Mouse (Mus musculus): ENCODE results near the gene Smim24.

Gene Smim24

DNA sequence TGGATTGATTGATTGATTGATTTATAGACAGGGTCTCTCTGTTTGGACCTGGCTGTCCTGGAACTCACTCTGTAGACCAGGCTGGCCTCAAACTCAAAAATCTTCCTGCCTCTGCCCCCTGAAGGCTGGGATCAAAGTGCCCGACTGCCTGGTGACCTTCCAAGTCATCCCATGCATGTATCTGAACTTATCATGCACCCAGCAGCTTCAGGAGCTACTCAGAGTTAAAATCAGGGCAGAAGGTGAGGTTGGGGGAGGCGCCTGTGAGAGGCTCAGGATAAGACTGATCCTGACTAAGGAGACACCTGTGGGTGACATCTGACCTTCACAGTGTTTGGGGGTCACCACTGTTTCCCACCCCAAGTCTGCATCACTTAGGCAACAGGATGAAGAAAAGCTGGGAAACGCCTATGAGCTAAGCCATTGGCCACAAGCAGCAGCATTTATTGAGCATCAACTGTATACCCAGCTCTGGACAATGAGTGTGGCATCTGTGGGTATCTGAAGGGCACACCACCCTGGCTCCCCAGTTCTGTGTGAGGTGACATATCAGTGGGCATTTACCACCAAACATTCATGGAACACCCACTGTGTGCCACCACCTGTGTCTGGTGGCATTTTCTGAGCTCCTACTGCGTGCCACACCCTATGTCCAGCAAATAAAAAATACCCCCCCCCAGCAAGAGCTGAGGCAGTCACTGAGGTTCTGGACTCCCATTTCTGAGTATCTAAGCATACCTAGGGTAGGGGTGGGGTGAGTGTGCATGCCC, 30.8 kb downstream of the Smim24 start:
- DNase-seq, result peak in 1 of 2 experiments; percentile 1

DNA sequence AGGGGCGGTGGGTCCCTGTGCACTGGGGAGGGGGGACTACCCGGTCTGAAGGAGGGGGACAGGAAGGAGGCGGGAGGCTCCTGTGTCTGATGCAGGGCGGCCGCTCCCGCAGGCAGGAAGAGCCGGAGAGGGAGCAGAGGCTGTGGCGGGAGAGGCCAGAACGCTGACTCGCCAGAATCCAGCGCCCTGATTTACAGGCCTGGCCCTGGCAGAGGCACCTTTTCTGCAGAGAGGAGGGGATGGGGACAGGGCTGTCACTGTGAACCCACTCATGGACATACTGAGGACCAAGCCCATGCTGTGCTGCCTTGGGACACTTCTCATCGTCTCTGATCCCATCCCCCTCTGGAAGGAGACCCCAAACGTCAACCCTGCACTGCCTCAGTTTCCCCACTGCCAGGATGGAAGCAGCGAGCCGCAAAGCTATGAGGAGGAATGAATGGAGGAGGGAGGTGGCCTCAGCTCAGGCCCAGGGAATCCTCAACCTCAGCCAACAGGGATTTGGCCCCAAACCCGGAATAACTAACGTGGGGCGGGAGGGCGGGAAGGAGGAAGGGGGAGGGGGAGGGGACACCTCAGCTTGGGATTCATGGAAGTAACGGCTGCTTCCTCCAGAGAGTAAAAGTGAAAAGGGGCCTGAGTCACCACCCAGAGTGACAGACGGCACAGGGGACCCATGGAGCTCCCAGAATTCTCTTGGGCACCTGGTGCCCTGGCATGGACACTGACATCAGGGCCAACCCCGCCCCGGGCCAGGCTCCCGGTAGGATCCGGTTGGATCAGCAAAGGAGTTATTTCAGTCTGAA, 31.6 kb downstream of the Smim24 start:
- DNase-seq, result peak in 1 of 2 experiments; percentile 26

- peak in 1 of 2 experiments; percentile 9 for DNase-seq
Observed at GRCm38 (mm10) chr10:81425236-81425850, 32.5 kb downstream of the Smim24 start.

DNA sequence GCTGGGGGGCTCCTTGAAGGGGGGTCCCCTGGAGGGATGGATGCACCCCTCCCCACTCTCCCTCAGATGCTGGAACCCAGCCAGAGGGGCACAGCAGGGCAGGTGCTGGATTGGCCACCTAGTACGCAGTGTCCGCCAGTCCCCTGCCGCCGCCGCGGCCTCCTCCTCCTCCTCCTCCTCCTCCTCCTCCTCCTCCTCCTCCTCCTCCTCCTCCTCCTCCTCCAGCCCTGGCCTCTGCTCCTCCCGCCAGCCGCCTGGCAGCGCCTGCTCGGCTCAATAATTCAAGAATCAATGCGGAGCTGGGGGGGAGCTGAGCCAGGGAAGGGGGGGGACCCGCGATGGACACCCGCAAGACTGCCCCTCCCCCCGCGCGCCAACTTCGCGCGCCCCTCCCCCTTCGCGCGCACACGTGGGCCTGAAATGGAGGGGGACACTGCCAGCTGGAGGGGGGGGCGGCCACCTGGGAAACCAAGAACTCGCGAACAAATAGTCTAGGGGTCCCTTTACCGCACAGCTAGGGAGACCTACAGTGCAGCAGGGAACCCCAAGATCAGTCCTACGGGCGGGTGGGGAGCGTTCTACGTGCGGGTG, 33.3 kb downstream of the Smim24 start:
- peak in 1 of 2 experiments; percentile 28 for DNase-seq

DNA sequence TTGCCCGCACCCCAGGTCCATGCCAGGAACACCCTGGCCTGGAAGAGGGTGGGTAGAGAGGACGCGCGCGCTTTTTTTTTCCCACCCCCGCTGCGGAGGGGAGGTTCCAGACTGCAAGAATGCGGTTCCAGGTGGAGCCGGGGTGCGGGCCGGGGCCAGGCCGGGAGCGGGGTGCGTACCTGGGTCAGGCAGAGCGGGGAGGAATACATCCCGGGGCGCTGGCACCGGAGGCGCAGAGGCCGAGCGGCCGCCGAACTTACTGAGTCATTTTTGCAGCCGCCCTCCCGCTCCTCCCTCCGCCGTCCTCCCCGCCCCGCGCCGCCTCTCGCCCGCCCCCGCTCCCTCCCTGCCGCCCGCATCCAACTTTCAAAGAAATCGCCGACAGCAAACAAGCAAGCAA, 34.0 kb downstream of the Smim24 start:
- peak in 1 of 2 experiments; percentile 40 for DNase-seq

DNA sequence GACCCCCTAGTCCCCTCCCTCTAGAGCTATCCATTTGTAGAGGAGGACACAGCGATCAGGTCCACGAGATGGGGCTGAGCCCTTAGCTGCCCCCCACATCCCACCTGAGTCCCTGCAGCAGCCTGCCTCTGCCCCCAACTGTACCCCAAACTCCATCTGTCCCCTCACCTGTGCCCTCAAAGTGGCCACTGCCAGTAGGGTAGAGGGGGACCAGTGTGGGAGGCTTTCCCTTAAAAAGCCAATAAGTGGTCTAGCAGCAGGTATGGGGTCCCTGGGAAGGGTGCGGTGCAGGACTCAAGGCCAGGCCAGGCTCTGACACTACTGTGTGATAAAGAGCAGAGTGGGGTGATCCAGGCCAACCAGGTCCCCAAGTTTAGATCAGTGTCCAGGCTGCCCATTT, 34.5 kb downstream of the Smim24 start:
- peak in 1 of 2 experiments; percentile 7 for DNase-seq

- DNase-seq, result peak in 1 of 2 experiments; percentile 7
Observed at GRCm38 (mm10) chr10:81427804-81428506, 35.1 kb downstream of the Smim24 start.

GRCm38 (mm10) chr10:81428507-81428870, 35.6 kb downstream of the Smim24 start:
- DNase-seq, result peak in 1 of 2 experiments; percentile 5

GRCm38 (mm10) chr10:81429092-81429491, 36.2 kb downstream of the Smim24 start:
- peak in 1 of 2 experiments; percentile 7 for DNase-seq

- peak; percentile 78 to 83 for DNase-seq
Observed at GRCm38 (mm10) chr10:81429605-81430061, 36.8 kb downstream of the Smim24 start.

DNA sequence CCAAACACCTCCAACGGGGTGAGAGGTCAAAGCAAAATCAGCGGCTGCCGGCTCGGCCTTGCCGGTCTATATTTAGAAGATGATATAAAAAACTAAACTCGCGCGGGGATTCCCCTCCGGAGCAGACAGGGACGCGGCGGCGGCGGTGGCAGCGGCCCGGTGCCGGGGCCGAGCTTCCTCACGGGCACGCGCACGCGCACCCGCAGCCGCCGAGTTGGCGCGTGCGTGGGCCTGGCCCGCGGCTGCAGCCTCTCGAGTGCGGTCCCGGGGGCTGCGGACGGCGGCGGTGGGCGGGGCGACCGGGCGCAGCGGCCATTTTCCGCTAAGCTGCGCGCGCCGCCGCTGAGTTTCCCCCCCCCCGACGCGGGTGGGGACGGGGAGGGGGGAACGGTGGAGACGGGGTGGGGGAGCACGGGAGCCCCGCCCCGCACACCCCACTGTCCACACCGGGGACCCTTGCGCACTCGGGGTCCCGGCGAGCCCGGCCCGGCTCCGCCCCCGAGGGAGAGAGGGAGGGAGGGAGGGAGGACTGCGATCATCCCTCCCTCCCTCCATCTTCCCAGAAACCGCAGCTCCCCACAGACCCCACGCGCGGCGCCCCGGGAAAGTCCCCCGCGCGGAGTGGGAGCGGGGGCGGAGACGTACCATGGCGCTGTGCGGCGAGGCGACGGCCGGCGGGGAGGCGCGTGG, 37.4 kb downstream of the Smim24 start:
- peak; percentile 73 to 79 for DNase-seq

DNA sequence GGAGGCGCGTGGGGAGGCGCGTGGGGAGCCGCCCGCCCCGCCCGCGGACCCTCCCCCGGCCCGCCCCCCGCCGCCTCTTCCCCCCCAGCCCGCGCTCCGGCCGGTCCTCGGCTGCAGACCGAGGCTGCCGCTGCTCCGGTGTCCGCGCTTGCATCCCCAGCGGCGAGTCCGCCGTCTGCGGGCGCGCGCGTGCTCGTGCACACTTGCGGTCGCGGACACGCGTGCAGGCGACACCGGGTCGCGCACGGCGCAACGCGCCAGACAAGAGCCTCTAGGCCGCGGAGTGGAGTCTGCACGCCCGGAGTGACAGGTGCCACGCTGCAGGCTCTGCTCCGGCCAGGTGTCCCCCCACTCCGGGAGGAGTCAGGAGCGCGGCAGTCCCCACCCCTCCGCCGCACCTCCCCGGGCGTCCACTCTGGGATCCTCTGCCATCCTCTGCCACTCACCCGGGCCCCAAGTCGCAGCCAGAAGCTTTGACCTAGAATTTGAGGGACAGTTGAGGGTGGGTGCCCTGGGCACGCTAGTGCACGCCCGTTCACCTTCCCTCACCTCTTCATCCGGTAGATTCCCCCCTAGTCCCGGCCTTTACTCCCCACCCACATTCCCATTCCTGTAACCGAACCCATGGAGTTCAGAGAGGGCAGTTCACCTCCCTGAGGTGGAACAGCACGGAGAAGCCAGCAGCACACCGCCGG, 38.1 kb downstream of the Smim24 start:
- peak; percentile 47 to 67 for DNase-seq

DNA sequence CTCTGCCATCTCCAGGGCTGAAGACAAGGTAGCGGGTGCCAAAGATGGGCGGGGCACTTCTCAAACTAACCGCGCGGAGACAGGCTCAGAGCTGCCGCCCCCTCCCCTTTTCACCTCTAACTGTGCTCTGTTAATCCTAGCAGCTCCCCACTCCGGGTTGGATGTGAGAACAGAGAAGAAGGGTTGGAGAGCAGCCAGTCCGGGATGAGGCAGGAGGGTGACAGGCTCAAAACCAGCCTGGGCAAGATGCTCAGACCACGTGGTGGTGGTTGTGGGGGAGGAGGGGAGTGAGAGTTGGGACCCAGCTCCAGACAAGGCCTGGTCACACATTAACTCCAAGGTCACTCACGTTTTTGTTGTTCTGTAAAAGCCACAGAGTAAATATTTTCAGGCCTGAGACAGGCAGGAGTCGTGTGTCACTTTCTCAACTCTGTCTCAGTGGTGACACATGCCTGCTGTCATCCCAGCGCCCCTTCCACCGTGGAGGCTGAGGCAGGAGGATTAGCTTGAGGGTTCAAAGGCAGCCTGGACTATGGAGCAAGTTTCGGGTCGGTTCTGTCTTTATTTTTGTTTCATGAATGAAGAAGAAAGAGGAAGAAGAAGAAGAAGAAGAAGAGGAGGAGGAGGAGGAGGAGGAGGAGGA, 38.8 kb downstream of the Smim24 start:
- peak in 1 of 2 experiments; percentile 45 for DNase-seq

DNA sequence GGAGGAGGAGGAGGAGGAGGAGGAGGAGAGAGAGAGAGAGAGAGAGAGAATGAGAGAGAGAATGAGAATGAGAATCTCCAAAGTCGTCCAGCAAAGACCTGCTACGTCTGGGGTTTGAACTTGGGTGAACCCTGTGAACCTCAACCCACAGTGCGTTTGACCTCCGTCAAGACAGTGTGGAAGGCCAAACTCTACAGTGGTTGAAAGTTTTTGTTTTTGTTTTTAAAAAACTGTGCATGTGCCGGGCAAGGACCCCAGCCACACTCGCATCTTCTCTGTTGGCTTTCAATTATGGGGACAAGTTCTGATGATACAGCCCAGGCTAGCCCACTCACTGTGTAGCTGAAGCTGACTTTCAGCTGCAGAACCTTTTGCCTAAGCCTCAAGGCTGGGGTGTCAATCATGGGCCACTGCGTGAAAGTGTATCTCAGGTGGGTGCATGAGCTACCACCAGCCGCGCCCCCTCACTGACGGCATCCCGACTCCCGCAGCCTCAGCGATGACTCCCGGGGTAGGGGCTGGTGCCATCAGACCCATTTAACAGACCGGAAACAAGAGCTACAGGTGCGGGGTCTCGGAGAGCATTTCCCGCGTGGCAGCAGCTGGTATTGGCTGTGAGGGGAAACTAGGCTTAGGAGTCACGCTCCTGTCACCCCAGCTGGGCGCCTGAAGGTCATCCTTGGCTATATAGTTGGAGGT, 39.5 kb downstream of the Smim24 start:
- no peak for DNase-seq

DNA sequence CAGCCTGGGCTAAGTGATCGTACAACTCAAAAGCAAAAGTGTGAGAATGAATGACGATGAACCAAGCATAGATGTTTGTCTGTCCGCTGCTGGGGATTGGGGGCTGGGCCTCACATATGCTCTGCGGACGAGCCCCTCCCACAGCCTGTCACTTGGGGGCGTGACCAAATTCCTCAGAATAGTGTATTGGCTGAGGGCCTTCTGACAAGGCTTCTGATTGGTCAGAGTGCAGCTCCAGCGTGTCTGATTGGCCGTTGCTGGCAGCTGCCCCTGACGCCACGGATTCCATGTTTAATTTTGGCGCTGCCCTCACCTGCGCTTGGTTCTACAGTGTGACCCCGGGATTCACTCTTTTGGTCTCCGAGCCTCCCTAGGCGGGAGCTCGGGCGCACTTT, 40.0 kb downstream of the Smim24 start:
- DNase-seq, result peak; percentile 85 to 92

DNA sequence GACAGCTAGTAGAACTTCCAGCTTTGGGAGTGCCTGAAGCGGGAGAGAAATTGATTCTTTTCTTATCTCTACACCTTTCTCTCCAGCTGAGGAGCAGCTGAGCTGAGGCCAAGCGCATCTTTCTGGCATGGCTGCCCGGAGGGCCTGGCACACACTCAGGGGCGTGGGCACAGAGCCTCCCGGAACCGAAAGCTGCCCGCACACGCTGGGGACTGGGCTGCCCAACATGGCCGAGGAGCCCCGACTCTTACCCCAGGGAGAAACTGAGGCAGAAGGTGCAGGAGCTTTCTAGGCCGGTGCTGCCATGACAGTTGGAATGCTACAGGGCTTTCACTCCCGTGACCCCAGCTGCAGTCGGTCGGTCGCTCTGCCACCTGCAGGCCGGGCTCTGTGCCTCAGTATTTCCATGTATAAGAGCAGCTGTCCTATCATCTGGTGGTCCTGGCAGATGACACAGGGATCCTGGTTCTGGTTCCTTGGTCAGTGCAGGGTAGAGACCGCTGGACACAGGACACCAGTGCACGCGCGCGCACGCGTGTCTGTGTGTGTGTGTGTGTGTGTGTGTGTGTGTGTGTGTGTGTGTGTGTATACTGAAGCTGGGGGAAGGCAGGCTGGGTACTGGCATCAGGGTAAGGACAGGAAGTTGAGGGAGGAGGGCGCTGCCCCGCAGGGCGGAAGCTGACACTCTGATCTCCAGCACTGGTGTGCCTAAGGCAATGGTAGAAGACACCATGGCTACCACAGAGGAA, 40.9 kb downstream of the Smim24 start:
- peak; percentile 63 to 78 for DNase-seq

DNA sequence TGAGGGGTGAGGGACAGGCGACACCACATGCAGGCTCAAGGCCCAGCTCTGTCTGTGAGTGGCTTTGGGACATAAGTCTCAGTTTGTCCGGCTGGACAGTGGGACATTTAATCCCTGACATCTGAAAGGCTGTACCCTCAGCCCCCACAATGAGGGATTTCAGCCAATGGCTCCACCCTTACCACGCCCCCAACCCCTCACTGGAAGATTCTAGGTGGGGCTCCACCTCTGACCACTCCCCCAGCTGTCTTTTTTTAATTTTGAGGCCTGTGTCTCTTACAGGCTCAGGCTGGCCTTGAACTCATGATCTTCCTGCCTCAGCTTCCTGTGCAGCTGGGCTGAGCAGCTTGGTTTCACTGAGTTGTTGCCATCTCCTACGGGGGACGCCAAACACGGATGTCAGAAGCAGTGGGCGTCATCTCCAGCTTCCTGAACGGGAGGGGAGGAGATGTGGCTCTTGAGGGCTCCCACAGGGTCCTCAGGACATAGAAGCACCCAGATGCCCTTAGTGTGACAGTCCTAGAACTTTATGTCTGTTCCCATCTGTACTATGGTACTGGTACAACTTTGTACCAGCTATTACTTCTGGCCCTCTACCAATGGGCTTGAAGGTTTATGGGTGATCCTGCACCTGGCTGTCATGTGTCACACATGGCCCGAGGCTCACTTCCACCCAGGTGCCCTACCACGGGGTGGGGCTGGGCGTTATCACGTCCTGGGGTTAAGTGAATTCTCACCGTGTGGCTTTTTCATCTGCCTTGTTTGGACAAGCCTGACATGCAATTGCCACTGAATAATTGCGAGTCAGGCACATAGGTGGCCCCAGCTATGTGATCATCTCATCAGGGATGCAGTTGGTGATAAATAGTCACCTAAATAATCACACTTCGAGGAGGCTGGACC, 41.8 kb downstream of the Smim24 start:
- peak; percentile 31 to 52 for DNase-seq

DNA sequence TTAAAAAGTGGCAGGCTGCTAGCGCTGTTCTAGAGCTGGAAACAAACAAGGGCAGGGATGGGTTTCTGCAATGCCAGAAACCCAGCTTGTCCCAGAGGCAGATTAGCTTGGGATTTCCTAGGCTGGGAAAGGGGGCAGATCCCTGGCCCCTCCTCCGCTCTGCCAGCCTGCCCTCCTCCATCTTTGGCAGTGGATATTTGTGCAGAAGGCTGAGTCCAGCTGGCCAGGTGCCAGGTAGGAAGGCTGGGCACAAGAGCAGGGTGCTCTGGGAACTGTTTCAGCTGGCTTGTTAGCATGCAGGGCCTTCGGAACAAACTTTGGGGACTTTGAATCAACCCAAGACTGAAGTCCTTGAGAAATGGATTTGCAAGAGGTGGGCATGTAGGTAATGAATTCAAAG, 42.6 kb downstream of the Smim24 start:
- DNase-seq, result no peak

Measured in thymus, postnatal 36 days (tissue).